8 mouse cellular contexts compared by ENCODE assay signal in the genomic region with DNA sequence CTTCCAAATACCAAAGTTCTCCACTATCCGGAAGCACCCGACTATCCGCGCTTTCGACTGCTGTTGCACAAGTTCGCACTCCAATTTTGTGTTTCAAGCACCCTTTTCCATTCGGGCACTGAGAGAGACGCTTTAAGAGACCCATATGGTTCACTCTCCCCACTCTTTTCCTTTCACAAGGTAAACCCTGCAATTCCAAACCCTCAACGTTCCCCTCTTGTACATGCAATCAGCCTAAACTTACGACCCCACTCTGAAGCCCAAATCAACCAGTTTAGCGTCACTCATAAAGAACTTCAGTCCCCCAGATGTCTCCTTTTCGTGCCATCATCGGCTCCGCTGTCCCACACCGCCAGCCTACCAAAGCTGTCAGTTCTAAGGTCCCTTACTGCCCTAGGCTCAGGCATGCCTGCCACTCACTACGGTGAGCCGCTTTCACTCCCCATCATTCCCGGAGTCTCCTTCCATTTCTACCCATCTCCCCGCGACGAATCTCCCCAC. TPM values are rescaled to one million over a fixed set of nuclear protein-coding genes. Genes with fewer than 3 reads are reported as not detected.
DNase-seq lines count a peak whose midpoint lies in the region; ATAC-seq and TF ChIP-seq lines count a peak whose summit lies in the region.

No protein-coding gene starts in this region.

- peak overlapping the region; percentile 89 for H3K9ac ChIP-seq in embryonic facial prominence, embryonic 14.5 days (ENCODE audit: low read depth, low read length)
- H3K9ac ChIP-seq in intestine, embryonic 16.5 days (ENCODE audit: low read depth, low read length) = peak overlapping the region; percentile 89
- H3K9ac ChIP-seq in stomach, postnatal 0 days (ENCODE audit: low read length) = peak overlapping the region; percentile 89

- peak; percentile 17 for DNase-seq in urinary bladder, postnatal 14 days (ENCODE audit: low spot score)
- DNase-seq in urinary bladder, postnatal 10 days (ENCODE audit: low spot score) = no peak
- DNase-seq in embryonic facial prominence, embryonic 14.5 days (ENCODE audit: low spot score) = no peak
- DNase-seq in lung, postnatal 10 days = peak; percentile 25
- DNase-seq in stomach, postnatal 0 days (ENCODE audit: low spot score) = no peak
- DNase-seq in left cerebral cortex, postnatal 10 days (ENCODE audit: extremely low spot score in 1 of 2, low spot score in 2 of 2) = no peak

- peak overlapping the region; percentile 95 for H3K4me2 ChIP-seq in embryonic facial prominence, embryonic 14.5 days (ENCODE audit: low read depth, low read length)
- peak overlapping the region; percentile 98 for H3K4me2 ChIP-seq in intestine, embryonic 16.5 days (ENCODE audit: low read depth, low read length)
- peak overlapping the region; percentile 99 for H3K4me2 ChIP-seq in stomach, postnatal 0 days (replicated peaks; ENCODE audit: low read depth)

- no peak for TF ChIP-seq CTCF in stomach, postnatal 0 days (IDR thresholded peaks at IDR 0.05; ENCODE audit: low read depth)

- H3K4me1 ChIP-seq in embryonic facial prominence, embryonic 14.5 days (ENCODE audit: control insufficient read depth, insufficient read depth, low read length) = peaks cover 18% of the 10 kb centered on the region
- H3K4me1 ChIP-seq in intestine, embryonic 16.5 days (ENCODE audit: control insufficient read depth, insufficient read depth, low read length) = peaks cover 27% of the 10 kb centered on the region
- peaks cover 6% of the 10 kb centered on the region; the same call in 1 of the 2 replicates for H3K4me1 ChIP-seq in stomach, postnatal 0 days (replicated peaks; ENCODE audit: control insufficient read depth, insufficient read depth)

- no peak for TF ChIP-seq EP300 in stomach, postnatal 0 days (optimal IDR thresholded peaks at IDR 0.05)

- WGBS in embryonic facial prominence, embryonic 14.5 days = 0% methylated on average over 21 of the region's 21 CpGs
- 1% methylated on average over 21 of the region's 21 CpGs for WGBS in intestine, embryonic 16.5 days
- WGBS in stomach, postnatal 0 days = 1% methylated on average over 21 of the region's 21 CpGs

- H3K27me3 ChIP-seq in embryonic facial prominence, embryonic 14.5 days (replicated peaks; ENCODE audit: control insufficient read depth, insufficient read depth, low read length) = no peaks in the 10 kb centered on the region
- H3K27me3 ChIP-seq in intestine, embryonic 16.5 days (replicated peaks; ENCODE audit: control insufficient read depth, insufficient read depth, low read length) = no peaks in the 10 kb centered on the region
- H3K27me3 ChIP-seq in stomach, postnatal 0 days (ENCODE audit: control insufficient read depth, insufficient read depth, low read length) = no peaks in the 10 kb centered on the region

- H3K27ac ChIP-seq in embryonic facial prominence, embryonic 14.5 days (replicated peaks; ENCODE audit: low read depth, low read length) = no peak overlapping the region
- H3K27ac ChIP-seq in intestine, embryonic 16.5 days (ENCODE audit: low read length) = peak overlapping the region; percentile 68
- H3K27ac ChIP-seq in stomach, postnatal 0 days (replicated peaks) = no peak overlapping the region

- ATAC-seq in embryonic facial prominence, embryonic 14.5 days (ENCODE audit: low read depth) = no peak
- ATAC-seq in intestine, embryonic 16.5 days = no peak
- ATAC-seq in stomach, postnatal 0 days (ENCODE audit: low FRiP score, low TSS enrichment) = no peak
- no peak; the same call in 1 of the 2 replicates for ATAC-seq in monocyte, adult 5-6 weeks (replicated peaks; ENCODE audit: insufficient number of reproducible peaks, low FRiP score, low TSS enrichment, poor library complexity, severe bottlenecking)

- peak overlapping the region; percentile 88 for H3K4me3 ChIP-seq in embryonic facial prominence, embryonic 14.5 days (ENCODE audit: low read depth, low read length)
- peak overlapping the region; percentile 82 for H3K4me3 ChIP-seq in intestine, embryonic 16.5 days (ENCODE audit: low read length)
- H3K4me3 ChIP-seq in stomach, postnatal 0 days (ENCODE audit: low read depth, low read length) = peak overlapping the region; percentile 90

- H3K9me3 ChIP-seq in embryonic facial prominence, embryonic 14.5 days (ENCODE audit: control insufficient read depth, low read length) = no peaks in the 10 kb centered on the region
- H3K9me3 ChIP-seq in intestine, embryonic 16.5 days (ENCODE audit: control insufficient read depth, low read length) = no peaks in the 10 kb centered on the region
- no peaks in the 10 kb centered on the region for H3K9me3 ChIP-seq in stomach, postnatal 0 days (ENCODE audit: control insufficient read depth, low read length)

- intact Hi-C loops in left cerebral cortex, postnatal 10 days (cut with DNase I) = loop anchor here (5.0 kb wide), 2 partner anchors 37 to 112 kb away; no protein-coding TSS in a partner anchor

- H3K36me3 ChIP-seq in embryonic facial prominence, embryonic 14.5 days (ENCODE audit: control insufficient read depth, insufficient read depth, low read length) = peaks cover 10% of the 10 kb centered on the region; the same call in 1 of the 2 replicates
- 0 out of 2 replicates have a peak, but pooled peaks cover under 1% of the 10 kb centered on the region for H3K36me3 ChIP-seq in intestine, embryonic 16.5 days (ENCODE audit: control insufficient read depth, insufficient read depth, low read length)
- 0 out of 2 replicates have a peak, but pooled peaks cover 3% of the 10 kb centered on the region for H3K36me3 ChIP-seq in stomach, postnatal 0 days (ENCODE audit: control insufficient read depth, insufficient read depth, low read length)

RNA-seq across cellular contexts. Expression of a gene that starts 1.1 kb away (rescaled TPM):
- polyA plus RNA-seq in embryonic facial prominence, embryonic 14.5 days (2014; fragmentation: Nextera tagmentation; extraction: Ambion mirVana) = 13.7 and 14.4 TPM in 2 replicates
- 6.2 and 6.4 TPM in 2 replicates for polyA plus RNA-seq in intestine, embryonic 16.5 days (2015; fragmentation: Nextera tagmentation; extraction: Ambion mirVana)
- polyA plus RNA-seq in stomach, postnatal 0 days (2015; fragmentation: Nextera tagmentation; extraction: Ambion mirVana) = 5.1 and 5.8 TPM in 2 replicates
- 10 to 100 TPM; 62.0 to 62.4 TPM for total RNA-seq in left cerebral cortex, postnatal 10 days (2021)
- 5.1 to 8.9 TPM (median 7.9 TPM) in 3 replicates for total RNA-seq in monocyte, adult 5-6 weeks (2017)

RNA-seq across cellular contexts. Expression of a gene that starts 1.2 kb away (rescaled TPM):
- 552 and 561 TPM in 2 replicates for polyA plus RNA-seq in embryonic facial prominence, embryonic 14.5 days (2014; fragmentation: Nextera tagmentation; extraction: Ambion mirVana)
- 597 and 626 TPM in 2 replicates for polyA plus RNA-seq in intestine, embryonic 16.5 days (2015; fragmentation: Nextera tagmentation; extraction: Ambion mirVana)
- polyA plus RNA-seq in stomach, postnatal 0 days (2015; fragmentation: Nextera tagmentation; extraction: Ambion mirVana) = 546 and 560 TPM in 2 replicates
- 100 to 1,000 TPM; 274 to 290 TPM for total RNA-seq in left cerebral cortex, postnatal 10 days (2021)
- total RNA-seq in monocyte, adult 5-6 weeks (2017) = 435 to 653 TPM (median 627 TPM) in 3 replicates

Comparison
In these comparisons a context has a peak if more than half of its experiments do, and no peak if none do; other contexts are left out.
1. DNase-seq: peak in urinary bladder, postnatal 14 days (single experiment) and lung, postnatal 10 days (single experiment); none in urinary bladder, postnatal 10 days (single experiment), embryonic facial prominence, embryonic 14.5 days (single experiment), stomach, postnatal 0 days (single experiment) and left cerebral cortex, postnatal 10 days (0 of 2).
2. Peak in every context shown above with its lines, with median percentiles within 50 percentile points of each other: H3K4me2 ChIP-seq, H3K4me3 ChIP-seq and H3K9ac ChIP-seq.